Mouse (Mus musculus): ENCODE data around the gene Mpp3. TPM values are rescaled to one million over a fixed set of nuclear protein-coding genes. Genes with fewer than 3 reads are reported as not detected.

Mpp3 gene
- polyA plus RNA-seq, 1 experiment from 2014 or later, result 3.3 TPM

GRCm38 (mm10) chr11:102004251-102004650 is 24.0 kb downstream of the Mpp3 start:
- WGBS, result 88% methylated on average over 8 of the region's 8 CpGs
- Histone ChIP-seq H3K4me2 (ENCODE audit: low read length) (no peak overlapping the region), H3K4me1 (ENCODE audit: control insufficient read depth in 2 of 2, insufficient read depth in 2 of 2, low read length in 2 of 2) (peaks cover 4 to 9% of the 10 kb centered on the region in 2 experiments; a peak in 2 of 4 replicates)

GRCm38 (mm10) chr11:101999466-101999865 is 28.8 kb downstream of the Mpp3 start:
- no peak for ATAC-seq (ENCODE audit: insufficient number of reproducible peaks, insufficient read depth, low FRiP score, low read depth)
- H3K9ac ChIP-seq (ENCODE audit: low read length), result no peak overlapping the region
- peak overlapping the region in 1 of 2 experiments; percentile 25; a peak in 1 of 4 replicates for H3K27ac ChIP-seq (replicated peaks in 1 of 2; ENCODE audit: control insufficient read depth in 1 of 2, insufficient read depth in 1 of 2, low read depth in 2 of 2, low read length in 2 of 2)
- 46% methylated on average over 4 of the region's 4 CpGs for WGBS
- H3K36me3 ChIP-seq (ENCODE audit: control insufficient read depth, insufficient read depth, low read length), result no peaks in the 10 kb centered on the region
- H3K4me1 ChIP-seq (ENCODE audit: control insufficient read depth in 2 of 2, insufficient read depth in 2 of 2, low read length in 2 of 2), result peaks cover 2 to 13% of the 10 kb centered on the region in 2 experiments; a peak in 2 of 4 replicates
- no peaks in the 10 kb centered on the region for H3K27me3 ChIP-seq (ENCODE audit: control insufficient read depth, insufficient read depth, low read length)
- H3K4me3 ChIP-seq (ENCODE audit: control insufficient read depth in 1 of 2, insufficient read depth in 1 of 2, low read depth in 1 of 2, low read length in 2 of 2), result no peak overlapping the region
- no peak overlapping the region for H3K4me2 ChIP-seq (ENCODE audit: low read length)
- H3K9me3 ChIP-seq (ENCODE audit: control insufficient read depth, low read length), result no peaks in the 10 kb centered on the region

More at GRCm38 (mm10) chr11:102004251-102004650, 24.0 kb downstream of the Mpp3 start:
- H3K27me3 ChIP-seq (ENCODE audit: control insufficient read depth, insufficient read depth, low read length), result no peaks in the 10 kb centered on the region
- ATAC-seq (ENCODE audit: insufficient number of reproducible peaks, insufficient read depth, low FRiP score, low read depth), result no peak
- H3K27ac ChIP-seq (replicated peaks in 1 of 2; ENCODE audit: control insufficient read depth in 1 of 2, insufficient read depth in 1 of 2, low read depth in 2 of 2, low read length in 2 of 2), result no peak overlapping the region
- no peaks in the 10 kb centered on the region for H3K36me3 ChIP-seq (ENCODE audit: control insufficient read depth, insufficient read depth, low read length)
- H3K9me3 ChIP-seq (ENCODE audit: control insufficient read depth, low read length), result no peaks in the 10 kb centered on the region
- no peak overlapping the region for H3K4me3 ChIP-seq (ENCODE audit: control insufficient read depth in 1 of 2, insufficient read depth in 1 of 2, low read depth in 1 of 2, low read length in 2 of 2)
- no peak overlapping the region for H3K9ac ChIP-seq (ENCODE audit: low read length)

- Histone ChIP-seq H3K4me1 (ENCODE audit: control insufficient read depth in 2 of 2, insufficient read depth in 2 of 2, low read length in 2 of 2) (peaks cover 7 to 17% of the 10 kb centered on the region in 2 experiments; a peak in 3 of 4 replicates), H3K27ac (replicated peaks in 1 of 2; ENCODE audit: control insufficient read depth in 1 of 2, insufficient read depth in 1 of 2, low read depth in 2 of 2, low read length in 2 of 2) (no peak overlapping the region), H3K9ac (ENCODE audit: low read length) (no peak overlapping the region), H3K4me3 (ENCODE audit: control insufficient read depth in 1 of 2, insufficient read depth in 1 of 2, low read depth in 1 of 2, low read length in 2 of 2) (no peak overlapping the region), H3K27me3 (ENCODE audit: control insufficient read depth, insufficient read depth, low read length) (no peaks in the 10 kb centered on the region), H3K4me2 (ENCODE audit: low read length) (no peak overlapping the region), H3K9me3 (ENCODE audit: control insufficient read depth, low read length) (no peaks in the 10 kb centered on the region), H3K36me3 (ENCODE audit: control insufficient read depth, insufficient read depth, low read length) (no peaks in the 10 kb centered on the region)
- WGBS, result 46% methylated on average over 5 of the region's 5 CpGs
- ATAC-seq (ENCODE audit: insufficient number of reproducible peaks, insufficient read depth, low FRiP score, low read depth), result no peak
Observed at GRCm38 (mm10) chr11:101998258-101998657, 30.0 kb downstream of the Mpp3 start.

GRCm38 (mm10) chr11:101995938-101996337 is 32.3 kb downstream of the Mpp3 start:
- no peaks in the 10 kb centered on the region for H3K9me3 ChIP-seq (ENCODE audit: control insufficient read depth, low read length)
- H3K4me3 ChIP-seq (ENCODE audit: control insufficient read depth in 1 of 2, insufficient read depth in 1 of 2, low read depth in 1 of 2, low read length in 2 of 2), result no peak overlapping the region
- no peak for ATAC-seq (ENCODE audit: insufficient number of reproducible peaks, insufficient read depth, low FRiP score, low read depth)
- H3K27ac ChIP-seq (replicated peaks in 1 of 2; ENCODE audit: control insufficient read depth in 1 of 2, insufficient read depth in 1 of 2, low read depth in 2 of 2, low read length in 2 of 2), result no peak overlapping the region
- no peaks in the 10 kb centered on the region for H3K27me3 ChIP-seq (ENCODE audit: control insufficient read depth, insufficient read depth, low read length)
- 75% methylated on average over 7 of the region's 7 CpGs for WGBS
- no peak overlapping the region for H3K4me2 ChIP-seq (ENCODE audit: low read length)
- H3K9ac ChIP-seq (ENCODE audit: low read length), result no peak overlapping the region
- H3K36me3 ChIP-seq (ENCODE audit: control insufficient read depth, insufficient read depth, low read length), result no peaks in the 10 kb centered on the region
- H3K4me1 ChIP-seq (ENCODE audit: control insufficient read depth in 2 of 2, insufficient read depth in 2 of 2, low read length in 2 of 2), result peaks cover 7 to 17% of the 10 kb centered on the region in 2 experiments; a peak in 3 of 4 replicates

- peak overlapping the region in 1 of 2 experiments; percentile 25; a peak in 1 of 4 replicates for H3K27ac ChIP-seq (replicated peaks in 1 of 2; ENCODE audit: control insufficient read depth in 1 of 2, insufficient read depth in 1 of 2, low read depth in 2 of 2, low read length in 2 of 2)
- H3K4me1 ChIP-seq (ENCODE audit: control insufficient read depth in 2 of 2, insufficient read depth in 2 of 2, low read length in 2 of 2), result peaks cover 5 to 11% of the 10 kb centered on the region in 2 experiments; a peak in 3 of 4 replicates
- no peaks in the 10 kb centered on the region for H3K27me3 ChIP-seq (ENCODE audit: control insufficient read depth, insufficient read depth, low read length)
- H3K4me3 ChIP-seq (ENCODE audit: control insufficient read depth in 1 of 2, insufficient read depth in 1 of 2, low read depth in 1 of 2, low read length in 2 of 2), result no peak overlapping the region
- no peaks in the 10 kb centered on the region for H3K36me3 ChIP-seq (ENCODE audit: control insufficient read depth, insufficient read depth, low read length)
- H3K9ac ChIP-seq (ENCODE audit: low read length), result no peak overlapping the region
- H3K4me2 ChIP-seq (ENCODE audit: low read length), result no peak overlapping the region
- 28% methylated on average over 8 of the region's 8 CpGs for WGBS
- peak; percentile 39; the same call in 1 of the 2 replicates for ATAC-seq (ENCODE audit: insufficient number of reproducible peaks, insufficient read depth, low FRiP score, low read depth)
- H3K9me3 ChIP-seq (ENCODE audit: control insufficient read depth, low read length), result no peaks in the 10 kb centered on the region
Observed at GRCm38 (mm10) chr11:101994100-101994499, 34.2 kb downstream of the Mpp3 start.

GRCm38 (mm10) chr11:101992411-101992810 is 35.9 kb downstream of the Mpp3 start:
- no peaks in the 10 kb centered on the region for H3K36me3 ChIP-seq (ENCODE audit: control insufficient read depth, insufficient read depth, low read length)
- H3K4me2 ChIP-seq (ENCODE audit: low read length), result no peak overlapping the region
- no peak for ATAC-seq (ENCODE audit: insufficient number of reproducible peaks, insufficient read depth, low FRiP score, low read depth)
- H3K4me1 ChIP-seq (ENCODE audit: control insufficient read depth in 2 of 2, insufficient read depth in 2 of 2, low read length in 2 of 2), result peaks cover 5 to 6% of the 10 kb centered on the region in 2 experiments; a peak in 3 of 4 replicates
- H3K9ac ChIP-seq (ENCODE audit: low read length), result no peak overlapping the region
- H3K27ac ChIP-seq (replicated peaks in 1 of 2; ENCODE audit: control insufficient read depth in 1 of 2, insufficient read depth in 1 of 2, low read depth in 2 of 2, low read length in 2 of 2), result no peak overlapping the region
- WGBS, result 86% methylated on average over 7 of the region's 7 CpGs
- no peak overlapping the region for H3K4me3 ChIP-seq (ENCODE audit: control insufficient read depth in 1 of 2, insufficient read depth in 1 of 2, low read depth in 1 of 2, low read length in 2 of 2)
- H3K9me3 ChIP-seq (ENCODE audit: control insufficient read depth, low read length), result no peaks in the 10 kb centered on the region
- no peaks in the 10 kb centered on the region for H3K27me3 ChIP-seq (ENCODE audit: control insufficient read depth, insufficient read depth, low read length)

GRCm38 (mm10) chr11:101991813-101992212 is 36.4 kb downstream of the Mpp3 start:
- Histone ChIP-seq H3K9ac (ENCODE audit: low read length) (no peak overlapping the region), H3K4me3 (ENCODE audit: control insufficient read depth in 1 of 2, insufficient read depth in 1 of 2, low read depth in 1 of 2, low read length in 2 of 2) (no peak overlapping the region), H3K27me3 (ENCODE audit: control insufficient read depth, insufficient read depth, low read length) (no peaks in the 10 kb centered on the region), H3K9me3 (ENCODE audit: control insufficient read depth, low read length) (no peaks in the 10 kb centered on the region), H3K27ac (replicated peaks in 1 of 2; ENCODE audit: control insufficient read depth in 1 of 2, insufficient read depth in 1 of 2, low read depth in 2 of 2, low read length in 2 of 2) (no peak overlapping the region), H3K36me3 (ENCODE audit: control insufficient read depth, insufficient read depth, low read length) (no peaks in the 10 kb centered on the region), H3K4me2 (ENCODE audit: low read length) (no peak overlapping the region), H3K4me1 (ENCODE audit: control insufficient read depth in 2 of 2, insufficient read depth in 2 of 2, low read length in 2 of 2) (peaks cover 4 to 5% of the 10 kb centered on the region in 2 experiments; a peak in 3 of 4 replicates)
- 64% methylated on average over 3 of the region's 3 CpGs for WGBS
- no peak for ATAC-seq (ENCODE audit: insufficient number of reproducible peaks, insufficient read depth, low FRiP score, low read depth)

- 93% methylated on average over 3 of the region's 3 CpGs for WGBS
- no peak for ATAC-seq (ENCODE audit: insufficient number of reproducible peaks, insufficient read depth, low FRiP score, low read depth)
- H3K4me2 ChIP-seq (ENCODE audit: low read length), result no peak overlapping the region
Observed at GRCm38 (mm10) chr11:101990244-101990643, 38.0 kb downstream of the Mpp3 start.

More at GRCm38 (mm10) chr11:101990244-101990643, 38.0 kb downstream of the Mpp3 start:
- Histone ChIP-seq H3K27me3 (ENCODE audit: control insufficient read depth, insufficient read depth, low read length) (no peaks in the 10 kb centered on the region), H3K4me1 (ENCODE audit: control insufficient read depth in 2 of 2, insufficient read depth in 2 of 2, low read length in 2 of 2) (peaks cover 4 to 7% of the 10 kb centered on the region in 2 experiments; a peak in 3 of 4 replicates), H3K9me3 (ENCODE audit: control insufficient read depth, low read length) (no peaks in the 10 kb centered on the region), H3K9ac (ENCODE audit: low read length) (no peak overlapping the region), H3K36me3 (ENCODE audit: control insufficient read depth, insufficient read depth, low read length) (no peaks in the 10 kb centered on the region), H3K4me3 (ENCODE audit: control insufficient read depth in 1 of 2, insufficient read depth in 1 of 2, low read depth in 1 of 2, low read length in 2 of 2) (no peak overlapping the region), H3K27ac (replicated peaks in 1 of 2; ENCODE audit: control insufficient read depth in 1 of 2, insufficient read depth in 1 of 2, low read depth in 2 of 2, low read length in 2 of 2) (no peak overlapping the region)

Data from heart, embryonic 14.5 days (tissue).